Mouse (Mus musculus) cerebral cortex, adult 2 months (tissue): Measurements from ENCODE around the gene Entpd2.

ENCODE experiments used
- WGBS: fragments of 180-500 bp; shearing (Covaris S2); methylation state at CpG from one replicate; pipeline ENCODE4 v1.1.7; 2018; 5-methylcytosine and 5-hydroxymethylcytosine counted together

The Entpd2 gene

GRCm38 (mm10) chr2:25395721-25396596, at the start of gene Entpd2:
Gene Entpd2 (plus strand): TSS chr2:25395874.
- 5% methylated on average over 57 of the region's 57 CpGs for WGBS

- WGBS: 76% methylated on average over 7 of the region's 7 CpGs
Observed at GRCm38 (mm10) chr2:25348162-25348561, 47.5 kb upstream of the Entpd2 start.

GRCm38 (mm10) chr2:25349499-25349898, 46.2 kb upstream of the Entpd2 start:
- WGBS: 89% methylated on average over 4 of the region's 4 CpGs

- 97% methylated on average over 3 of the region's 3 CpGs for WGBS
Observed at GRCm38 (mm10) chr2:25350701-25351100, 45.0 kb upstream of the Entpd2 start.

- 85% methylated on average over 6 of the region's 6 CpGs for WGBS
Observed at GRCm38 (mm10) chr2:25354211-25354610, 41.5 kb upstream of the Entpd2 start.

GRCm38 (mm10) chr2:25355419-25356066, 40.1 kb upstream of the Entpd2 start:
- 37% methylated on average over 18 of the region's 18 CpGs for WGBS

- WGBS: 3% methylated on average over 13 of the region's 13 CpGs
Observed at GRCm38 (mm10) chr2:25356208-25357079, 39.2 kb upstream of the Entpd2 start, which contains the start of gene Dpp7. Gene Dpp7 (minus strand): TSS chr2:25356359.

- 81% methylated on average over 4 of the region's 4 CpGs for WGBS
Observed at GRCm38 (mm10) chr2:25359848-25360247, 35.8 kb upstream of the Entpd2 start.

- 72% methylated on average over 13 of the region's 13 CpGs for WGBS
Observed at GRCm38 (mm10) chr2:25363478-25364178, 32.0 kb upstream of the Entpd2 start.

GRCm38 (mm10) chr2:25364313-25364712, 31.4 kb upstream of the Entpd2 start:
- 95% methylated on average over 4 of the region's 4 CpGs for WGBS

- WGBS: 49% methylated on average over 9 of the region's 9 CpGs
Observed at GRCm38 (mm10) chr2:25364761-25365090, 30.9 kb upstream of the Entpd2 start.

- under 1% methylated on average over 54 of the region's 54 CpGs for WGBS
Observed at GRCm38 (mm10) chr2:25365091-25365761, 30.4 kb upstream of the Entpd2 start, which contains the start of gene Uap1l1. Gene Uap1l1 (minus strand): TSS chr2:25365682.

GRCm38 (mm10) chr2:25369996-25370395, 25.7 kb upstream of the Entpd2 start:
- 95% methylated on average over 3 of the region's 3 CpGs for WGBS

GRCm38 (mm10) chr2:25371764-25372643, 23.7 kb upstream of the Entpd2 start, which contains the start of gene Sapcd2:
Gene Sapcd2 (plus strand): TSS chr2:25372321.
- 2% methylated on average over 65 of the region's 65 CpGs for WGBS

- WGBS: 7% methylated on average over 42 of the region's 42 CpGs
Observed at GRCm38 (mm10) chr2:25372644-25373391, 22.9 kb upstream of the Entpd2 start.

GRCm38 (mm10) chr2:25373431-25373830, 22.2 kb upstream of the Entpd2 start:
- WGBS: 43% methylated on average over 2 of the region's 2 CpGs

GRCm38 (mm10) chr2:25376589-25376988, 19.1 kb upstream of the Entpd2 start:
- 59% methylated on average over 4 of the region's 4 CpGs for WGBS

GRCm38 (mm10) chr2:25384492-25384891, 11.2 kb upstream of the Entpd2 start:
- WGBS: 95% methylated on average over 5 of the region's 5 CpGs

GRCm38 (mm10) chr2:25391266-25391665, 4.4 kb upstream of the Entpd2 start:
- WGBS: 84% methylated on average over 5 of the region's 5 CpGs
